Mouse (Mus musculus) kidney, adult 2 months (tissue): ENCODE data around the gene Gal3st3.

ENCODE experiments used
- CTCF ChIP-seq: fragments of 200-500 bp; conservative IDR thresholded peaks from 2 replicates; pipeline ENCODE4 v1.5.1; 2011; ENCODE audit warnings: low read depth, mild to moderate bottlenecking, control low read depth, low read length, moderate library complexity, mixed read lengths; ENCODE audit not compliant: insufficient read depth, insufficient read length
- POLR2A ChIP-seq: fragments of 200-500 bp; IDR thresholded peaks from one replicate; pipeline ENCODE4 v1.6.1; 2011; ENCODE audit warnings: low read depth, low read length, control low read depth

DNA sequence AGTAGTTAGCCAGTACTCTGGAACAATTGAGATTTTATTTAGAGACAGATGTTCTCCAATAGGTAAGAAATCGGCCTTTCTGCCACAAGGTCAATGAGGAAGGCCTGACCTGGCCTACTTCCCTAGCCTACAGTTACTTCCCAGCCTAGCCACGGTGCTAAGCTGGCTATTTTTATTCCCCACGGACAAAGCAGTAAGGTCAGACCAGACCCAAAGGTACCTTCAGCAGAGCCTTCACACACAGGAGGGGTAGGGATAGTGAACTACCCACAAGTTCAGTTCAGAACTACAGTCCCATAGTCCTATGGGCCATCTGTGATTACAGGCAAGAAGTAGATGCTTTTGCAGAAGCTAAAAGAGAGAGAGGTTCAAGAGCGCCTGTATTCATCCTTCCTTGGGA is 24.2 kb upstream of the Gal3st3 start:
- no peak for TF ChIP-seq CTCF
- no peak for TF ChIP-seq POLR2A
